Mouse (Mus musculus): ENCODE results near the gene Myo1a.

DNA sequence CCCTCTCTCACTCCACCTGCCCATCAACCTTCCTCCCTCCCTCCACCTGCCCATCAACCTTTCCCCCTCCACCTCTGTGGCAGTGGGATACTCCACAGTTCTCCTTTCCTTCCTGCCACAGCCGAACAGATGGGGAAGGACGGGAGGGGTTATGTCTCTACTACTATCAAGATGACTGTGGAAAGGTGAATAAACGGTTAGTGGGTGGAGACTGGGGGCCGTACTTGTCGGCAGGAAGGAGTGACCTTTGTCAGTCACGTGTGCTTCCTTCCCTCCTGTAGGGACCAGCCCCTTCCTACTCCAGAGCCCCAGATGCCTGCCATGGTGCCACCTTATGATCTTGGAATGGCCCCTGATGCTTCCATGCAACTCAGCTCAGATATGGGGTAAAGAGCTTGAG lies 46.9 kb upstream of the Myo1a start:
- TF ChIP-seq CTCF (IDR thresholded peaks at IDR 0.05; ENCODE audit: control insufficient read depth, insufficient read depth, low read length), result no peak
- no peak for TF ChIP-seq POLR2A (IDR thresholded peaks at IDR 0.05; ENCODE audit: borderline replicate concordance, control insufficient read depth, low read depth, low read length)
